Mouse (Mus musculus): ENCODE data around the gene Paqr9.
"Not testable (repeated sequence)": the region's sequence is repeated elsewhere in the genome, so short reads cannot be mapped to it uniquely, and the experiment has no call there.

Gene Paqr9

DNA sequence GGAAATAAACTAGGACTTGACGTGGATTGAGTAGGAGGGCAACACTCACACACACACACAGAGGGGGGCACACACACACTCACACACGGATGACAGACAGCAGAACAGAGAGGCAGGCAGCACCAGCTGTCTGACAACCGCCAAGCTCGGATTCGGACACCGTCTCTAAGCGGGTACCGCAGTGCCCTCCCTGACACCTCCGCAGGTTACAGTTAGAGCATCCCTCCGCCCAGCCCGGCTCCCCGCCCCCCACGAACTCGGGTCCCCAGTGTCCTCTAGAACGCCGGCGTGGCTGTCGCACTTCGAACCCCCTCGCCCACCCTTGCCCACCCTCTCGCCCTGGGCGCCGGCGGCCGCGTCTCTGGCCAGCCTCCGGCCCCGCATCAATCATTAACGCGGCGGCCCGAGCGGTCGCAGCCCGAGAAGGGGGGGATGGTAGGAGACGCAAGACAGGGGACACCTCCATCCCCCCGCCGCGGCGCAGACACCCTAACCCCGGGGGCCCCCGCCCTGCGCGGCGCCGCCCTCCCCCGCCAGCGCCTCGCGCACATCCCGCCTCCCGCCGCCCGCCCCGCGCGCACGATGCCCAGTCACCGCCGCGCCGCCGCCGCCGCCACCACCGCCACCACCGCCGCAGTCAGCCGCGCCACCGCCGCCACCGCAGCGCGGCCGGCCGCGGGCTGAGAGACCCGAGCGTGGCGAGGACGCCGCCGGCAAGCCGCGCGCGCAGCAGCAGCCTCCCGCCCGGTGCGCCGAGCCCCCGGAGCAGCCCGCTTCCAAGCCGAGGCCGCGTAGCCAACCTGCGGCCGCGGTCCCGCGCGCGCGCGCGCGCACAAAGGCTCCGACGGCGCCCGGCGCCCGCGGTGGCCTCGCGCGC is at the start of gene Paqr9:
Gene Paqr9, plus strand, starts transcription at position 599 of the 877 bp plus-strand sequence.
- DNase-seq: peak; percentile 41

DNA sequence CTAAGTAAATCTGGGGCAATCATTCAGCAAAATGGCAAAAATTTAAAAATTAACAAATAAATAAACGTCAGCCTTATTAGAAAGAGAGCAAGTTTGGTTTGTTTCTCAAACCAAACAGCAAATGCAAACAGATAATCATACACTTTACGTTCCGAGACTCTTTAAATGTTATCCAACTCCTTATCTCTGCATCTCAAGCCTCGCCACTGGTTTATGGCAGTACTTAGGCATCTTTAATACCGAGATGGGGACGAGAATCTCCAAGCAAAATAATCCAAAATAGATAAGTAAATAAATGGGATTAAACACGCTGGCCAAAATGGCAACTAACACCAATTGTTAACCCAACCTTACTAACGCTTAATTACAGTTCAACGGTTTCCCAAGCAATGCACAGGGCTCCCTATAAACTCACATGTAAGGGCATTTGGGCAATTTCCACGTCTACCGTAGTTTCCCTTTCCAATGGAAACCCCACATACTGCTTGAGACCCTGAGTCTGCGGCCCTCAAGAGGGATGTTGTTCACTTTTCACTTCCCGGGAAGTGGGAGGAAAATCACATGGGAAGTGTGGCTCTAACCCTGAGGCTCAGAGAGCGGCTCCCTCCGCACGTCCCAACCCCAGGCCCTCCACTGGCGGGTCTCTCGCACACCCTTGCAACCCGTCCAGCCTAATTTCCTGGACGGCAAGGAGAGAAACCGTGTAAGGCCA is 48.6 kb upstream of the Paqr9 start:
- no peak for DNase-seq

DNA sequence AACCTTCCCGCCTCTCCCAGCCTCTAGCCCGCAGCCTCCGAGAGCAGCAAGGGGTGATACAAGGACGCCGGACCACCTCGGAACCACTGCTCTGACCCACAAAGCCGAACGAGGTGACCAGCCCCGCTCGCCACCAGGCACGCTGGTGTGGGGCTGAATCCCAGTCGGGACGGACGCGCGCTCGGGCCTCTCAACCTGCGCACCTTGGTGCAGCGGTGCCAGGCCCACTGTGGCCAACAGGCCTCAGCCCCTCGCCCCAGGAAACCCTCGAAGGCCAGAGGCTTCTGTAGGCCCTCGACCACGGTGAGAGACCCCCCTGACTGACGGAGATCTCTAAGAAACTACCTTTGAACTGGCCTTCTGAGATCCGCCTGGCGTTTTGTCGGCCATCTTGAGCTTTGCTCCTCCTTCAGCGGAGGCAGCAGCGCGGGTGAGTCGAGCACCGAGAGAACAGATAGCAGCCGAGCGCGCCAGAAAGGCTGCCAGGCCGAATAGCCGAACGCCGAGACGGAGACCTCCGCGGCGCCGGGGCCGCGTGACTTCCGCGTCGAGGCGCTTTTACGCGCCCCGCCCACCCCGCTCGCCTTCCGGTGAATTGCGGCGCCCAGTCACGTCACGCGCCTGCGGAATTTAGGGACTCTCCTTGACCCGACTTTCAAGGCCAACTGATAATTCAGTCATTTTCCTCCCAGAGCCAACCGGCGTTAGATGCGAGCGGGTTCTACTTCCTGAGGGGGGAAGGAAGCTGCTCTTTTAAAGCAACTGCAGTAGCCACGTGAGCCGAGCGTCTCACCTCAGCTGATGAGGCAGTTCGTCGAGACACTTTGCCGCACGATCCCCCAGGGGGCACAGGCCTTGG is 47.8 kb upstream of the Paqr9 start, which contains the start of gene U2surp:
Gene U2surp, minus strand, starts transcription at position 525 of the 859 bp plus-strand sequence.
- peak; percentile 97 for DNase-seq

DNA sequence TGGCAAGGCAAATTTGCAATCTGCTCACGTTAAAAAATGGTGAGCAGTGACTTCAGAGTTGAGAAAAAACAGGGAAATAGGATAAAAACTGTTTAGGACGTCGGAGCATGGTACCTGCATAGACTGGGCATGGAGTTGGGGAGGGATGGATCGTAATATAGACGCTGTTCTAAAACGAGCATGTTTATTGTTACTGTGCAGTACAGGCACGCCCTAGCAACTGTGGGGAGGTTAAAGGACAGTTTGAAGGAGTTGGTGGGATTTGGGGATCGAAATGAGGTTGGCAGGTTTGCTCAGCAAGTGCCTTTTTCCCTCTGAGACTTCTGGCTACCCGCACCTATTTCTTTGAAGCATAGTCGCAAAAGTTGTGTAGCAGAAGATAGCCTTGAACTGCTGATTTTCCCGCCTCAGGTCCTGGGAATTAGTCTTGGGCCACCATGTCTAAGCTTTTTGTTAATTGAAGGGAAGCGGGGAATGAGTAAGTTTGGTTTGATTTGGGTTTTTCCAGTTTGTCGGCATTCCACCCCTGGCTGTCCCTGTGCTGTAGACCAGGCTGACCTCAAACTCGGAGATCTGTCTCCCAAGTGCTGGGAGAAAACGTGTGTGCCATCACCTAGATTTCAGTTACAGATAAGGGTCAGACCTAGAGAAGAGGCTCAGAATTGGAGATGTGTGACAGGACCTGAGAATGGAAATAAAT is 47.0 kb upstream of the Paqr9 start:
- no peak for DNase-seq

DNA sequence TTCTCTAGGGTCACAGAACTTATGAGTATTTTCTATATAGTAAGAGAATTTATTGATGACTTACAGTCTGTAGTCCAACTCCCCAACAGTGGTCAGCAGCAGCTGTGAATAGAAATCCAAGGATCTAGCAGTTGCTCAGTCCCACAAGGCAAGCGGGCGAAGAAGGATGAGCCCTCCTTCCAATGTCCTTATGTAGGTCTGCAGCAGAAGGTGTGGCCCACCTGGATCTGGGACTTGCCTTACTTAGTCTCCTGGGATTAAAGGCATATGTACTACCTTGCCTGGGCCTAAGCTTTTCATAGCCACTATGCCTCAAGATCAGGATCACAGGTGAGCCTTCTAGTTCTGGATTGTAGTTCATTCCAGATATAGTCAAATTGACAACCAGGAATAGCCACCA is 45.7 kb upstream of the Paqr9 start:
- no peak for DNase-seq

DNA sequence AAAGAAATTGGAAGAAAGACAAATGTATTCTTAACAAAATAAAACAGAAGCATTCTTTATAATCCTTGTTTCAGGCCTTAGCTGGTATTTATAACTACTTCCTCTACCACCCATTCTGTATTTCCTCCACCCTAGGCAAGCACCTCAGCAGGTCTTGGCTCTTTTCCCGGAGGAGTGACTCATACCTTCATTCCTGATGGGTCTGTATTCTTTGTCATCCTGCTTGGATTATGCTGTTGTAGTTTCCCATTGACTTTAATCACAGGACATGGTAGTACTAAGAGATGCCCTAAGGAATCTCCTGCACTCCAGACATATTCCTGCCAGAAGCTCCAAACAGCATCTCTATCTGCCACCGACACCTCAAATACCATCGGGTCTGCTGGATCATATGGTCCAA is 45.1 kb upstream of the Paqr9 start:
- DNase-seq: not testable (repeated sequence)

DNA sequence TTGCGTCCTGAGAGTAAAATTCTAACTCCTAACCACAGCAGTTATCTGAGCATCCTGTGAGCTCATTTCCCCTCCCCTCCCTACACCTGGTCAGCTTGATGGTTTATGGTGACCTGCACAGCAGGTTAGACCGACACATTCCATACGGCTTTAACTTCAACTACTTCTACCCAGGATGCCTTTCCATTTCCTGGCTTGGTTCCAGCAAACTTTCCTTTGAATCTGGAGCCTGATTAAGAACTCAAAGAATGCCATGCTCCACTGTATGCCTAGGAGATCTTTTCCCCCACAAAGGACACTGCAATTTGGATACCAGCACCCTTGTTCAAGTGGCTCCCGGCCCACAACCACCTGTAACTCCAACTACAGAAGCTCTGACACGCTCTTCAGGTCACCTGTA is 38.9 kb upstream of the Paqr9 start:
- DNase-seq: no peak

DNA sequence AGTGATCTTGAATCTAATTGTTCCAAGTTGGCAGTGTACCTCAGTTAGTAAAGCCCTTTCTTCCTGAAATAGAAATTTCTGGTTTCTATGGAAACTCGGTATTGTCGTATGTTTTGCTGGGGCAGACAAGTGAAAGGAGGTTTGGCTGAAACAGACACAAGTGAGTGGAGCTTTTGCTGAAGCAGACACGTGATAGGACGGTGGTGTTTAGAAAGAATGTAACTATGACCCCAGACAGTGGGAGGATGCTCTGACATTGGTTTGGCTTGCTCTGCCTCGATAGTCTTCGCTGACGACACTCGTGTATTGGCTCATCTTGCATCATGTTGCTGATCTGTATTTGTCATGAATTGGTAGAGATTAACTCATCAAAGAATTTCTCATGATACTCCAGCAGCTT is 38.4 kb upstream of the Paqr9 start:
- no peak for DNase-seq

DNA sequence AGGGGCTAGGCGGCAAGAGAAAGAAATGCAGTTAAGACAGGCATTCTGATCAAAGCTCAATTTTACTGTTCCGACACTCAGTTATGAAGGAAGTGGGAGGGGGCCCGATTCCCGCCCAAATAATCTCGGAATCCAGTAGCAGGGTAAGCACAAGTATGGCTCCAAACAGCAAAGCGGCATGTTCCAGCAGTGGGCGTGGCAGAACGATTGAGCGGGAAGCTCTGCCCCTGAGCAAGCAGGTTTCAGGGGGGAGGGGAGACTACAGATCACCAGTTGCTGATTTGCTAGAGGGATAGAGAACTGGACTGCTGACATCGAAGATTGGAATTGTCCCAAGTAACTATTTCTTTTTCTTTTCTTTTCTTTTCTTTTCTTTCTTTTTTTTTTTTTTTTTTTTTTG is 37.9 kb upstream of the Paqr9 start:
- no peak for DNase-seq

DNA sequence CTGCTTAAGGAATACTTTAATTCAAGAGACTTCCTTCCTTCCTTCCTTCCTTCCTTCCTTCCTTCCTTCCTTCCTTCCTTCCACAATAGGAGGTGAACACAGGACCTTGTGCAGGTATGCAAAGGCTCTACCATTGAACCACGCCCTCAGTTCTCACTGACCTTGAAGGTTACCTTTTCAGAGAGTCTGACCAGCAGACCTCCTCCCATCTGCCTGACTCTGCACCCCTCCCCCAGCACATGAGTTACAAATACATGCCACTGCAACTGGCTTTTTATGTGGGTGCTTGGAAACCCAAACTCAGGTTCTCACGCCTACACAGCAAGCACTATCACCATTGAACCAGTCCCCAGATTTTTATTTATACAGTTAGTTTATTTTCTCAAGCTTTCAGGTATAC is 36.9 kb upstream of the Paqr9 start:
- DNase-seq: no peak

DNA sequence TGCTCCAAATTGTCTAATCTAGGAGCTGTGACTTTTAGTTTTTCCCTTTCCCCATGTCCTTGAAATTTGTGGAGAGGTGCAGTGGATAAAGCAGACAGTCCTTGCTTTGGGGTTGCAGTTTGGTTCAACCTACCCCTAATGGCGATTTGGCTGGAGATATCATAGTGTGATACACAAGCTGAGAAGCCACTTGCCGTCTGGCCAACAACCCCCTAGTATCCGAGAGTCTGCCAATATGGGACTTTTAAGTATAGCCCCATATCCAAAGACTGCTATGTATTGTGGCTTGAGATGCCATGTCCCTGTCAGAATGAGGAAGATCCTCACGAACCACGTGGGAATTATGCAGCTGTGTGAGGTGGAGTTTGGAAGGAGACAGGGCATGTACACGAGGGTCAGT is 34.1 kb upstream of the Paqr9 start:
- no peak for DNase-seq

DNA sequence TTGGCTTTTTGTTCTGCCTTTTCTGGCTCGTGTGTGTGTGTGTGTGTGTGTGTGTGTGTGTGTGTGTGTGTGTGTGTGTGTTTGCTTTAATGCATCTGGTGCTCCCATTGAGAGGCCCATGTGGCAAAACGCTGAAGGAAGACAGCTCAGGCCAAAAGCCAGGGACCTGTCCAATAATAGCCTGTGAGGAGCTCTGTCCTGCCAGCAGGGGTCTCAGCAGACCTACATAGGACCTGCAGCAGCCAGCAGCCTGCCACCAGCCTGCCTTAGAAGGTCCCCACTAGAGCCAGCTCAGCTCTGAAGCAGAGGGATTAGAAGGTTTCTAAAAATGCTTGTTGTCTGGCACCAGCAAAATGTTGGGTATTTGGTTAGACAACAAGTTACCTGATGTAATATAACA is 33.5 kb upstream of the Paqr9 start:
- DNase-seq: no peak

DNA sequence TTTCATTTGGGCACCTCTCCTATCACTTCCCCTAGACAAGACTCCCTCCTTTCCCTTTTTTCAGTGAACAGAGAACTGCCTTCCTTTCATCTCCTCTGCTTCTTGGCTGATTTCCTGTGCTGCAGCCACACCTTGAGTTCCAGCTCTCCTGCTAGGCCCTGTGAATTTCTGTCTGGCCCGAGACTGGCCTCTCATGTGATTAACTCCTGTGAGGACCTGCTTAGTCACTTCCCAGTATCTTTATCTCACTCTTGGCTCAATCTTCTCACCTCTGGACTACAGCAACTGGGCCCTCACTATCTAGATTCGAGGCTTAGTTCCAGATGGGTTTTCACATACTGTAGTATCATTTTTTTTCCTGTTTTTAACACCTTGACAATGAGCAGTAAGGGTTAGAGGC is 31.8 kb upstream of the Paqr9 start:
- no peak for DNase-seq

DNA sequence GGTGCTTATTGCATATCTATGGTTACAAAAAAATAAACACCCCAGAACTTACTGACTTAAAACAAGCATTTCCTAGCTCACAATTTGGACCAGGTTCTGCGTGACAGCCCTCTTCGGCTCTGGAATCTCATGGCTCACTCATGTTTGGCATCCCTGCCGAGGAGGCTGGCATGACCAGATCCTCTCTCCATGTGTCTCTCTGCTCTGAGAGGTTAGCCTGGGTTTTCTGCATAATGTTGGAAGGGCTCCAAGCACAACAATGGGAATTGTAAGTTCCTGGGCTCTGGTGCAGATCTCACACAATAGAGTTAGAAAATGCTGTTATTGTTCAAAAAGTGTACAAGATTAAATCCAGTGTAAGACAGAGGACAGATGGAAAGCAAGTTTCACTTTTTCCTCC is 28.3 kb upstream of the Paqr9 start:
- DNase-seq: peak; percentile 74

DNA sequence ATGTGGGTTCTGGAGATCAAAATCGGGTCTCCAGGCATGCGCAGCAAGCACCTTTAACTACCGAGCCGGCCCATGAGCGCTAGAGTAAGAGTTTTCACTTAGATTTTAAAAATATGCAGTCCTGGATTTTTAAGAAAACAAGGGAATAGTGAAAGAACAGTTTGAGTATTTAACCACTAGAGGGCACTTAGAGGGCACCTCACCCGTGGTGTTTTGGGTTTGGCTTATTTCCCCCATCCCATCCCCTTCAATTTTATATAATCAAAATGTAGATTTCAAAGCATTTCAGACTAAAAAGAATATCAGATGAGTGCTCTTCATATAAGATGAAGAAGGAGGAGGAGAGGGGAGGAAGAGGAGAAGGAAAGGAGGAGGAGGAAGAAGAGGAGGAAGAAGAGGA is 25.6 kb upstream of the Paqr9 start:
- DNase-seq: no peak

DNA sequence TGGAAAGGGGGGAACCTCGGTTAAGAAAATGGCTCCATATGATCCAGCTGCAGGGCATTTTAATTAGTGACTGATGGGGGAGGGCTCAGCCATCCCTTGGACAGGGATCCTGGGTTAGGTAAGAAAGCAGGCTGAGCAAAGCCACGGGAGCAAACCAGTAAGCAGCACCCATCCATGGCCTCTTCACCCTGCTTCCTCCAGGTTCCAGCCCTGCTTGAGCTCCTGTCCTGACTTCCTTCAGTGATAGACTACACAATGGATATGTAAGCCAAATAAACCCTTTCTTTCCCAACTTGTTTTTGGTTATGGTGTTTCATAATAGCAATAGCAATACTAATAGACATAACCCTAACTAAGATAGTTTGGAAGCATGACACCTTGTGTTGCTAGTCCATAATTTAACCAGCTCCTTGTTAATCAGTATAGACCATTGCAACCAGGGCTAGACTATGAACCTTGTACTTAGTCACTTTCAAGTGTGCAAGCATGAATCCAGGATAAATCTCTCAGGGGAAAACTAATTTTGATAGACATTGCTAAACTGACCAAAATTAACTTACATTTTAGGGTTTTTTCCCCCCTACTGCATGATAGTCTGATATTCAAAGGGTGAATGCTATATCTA is 20.2 kb upstream of the Paqr9 start:
- no peak for DNase-seq

DNA sequence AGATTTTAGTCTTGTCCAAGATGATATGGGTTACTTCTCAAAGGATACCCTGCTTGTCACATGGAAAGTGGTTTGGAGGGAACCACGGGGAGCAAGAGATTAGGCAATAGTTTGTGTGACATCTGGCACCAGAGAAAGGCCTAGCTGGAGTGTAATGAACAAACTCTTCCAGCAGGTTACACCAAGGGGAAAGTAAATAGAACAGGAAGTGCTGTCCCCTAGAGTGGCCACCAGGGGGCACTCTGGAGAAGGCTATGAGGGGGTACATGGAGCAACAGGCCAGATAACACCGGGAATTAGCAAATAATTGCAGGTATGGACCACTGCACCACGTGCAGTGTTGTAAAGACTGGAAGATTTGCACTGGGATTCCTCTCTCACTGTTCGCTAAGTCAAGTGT is 19.0 kb upstream of the Paqr9 start:
- no peak for DNase-seq

DNA sequence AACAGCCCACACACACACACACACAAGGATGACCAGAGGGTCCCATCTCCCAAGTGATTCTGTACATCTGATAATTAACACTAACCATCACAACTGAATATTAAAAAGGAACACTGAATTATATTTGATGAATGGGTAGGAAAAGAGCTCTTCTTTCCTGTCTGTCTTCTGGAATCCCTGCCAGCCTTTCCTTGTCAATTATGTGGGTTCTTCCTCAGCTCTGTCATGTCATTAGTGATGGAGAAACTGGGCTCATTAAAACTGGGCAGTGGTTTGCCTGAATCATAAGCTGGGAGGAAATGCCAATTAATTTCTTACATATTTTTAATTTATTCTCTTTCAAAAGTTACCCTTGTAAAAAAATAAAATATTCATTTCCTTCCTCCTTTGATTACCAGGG is 18.2 kb upstream of the Paqr9 start:
- DNase-seq: no peak

DNA sequence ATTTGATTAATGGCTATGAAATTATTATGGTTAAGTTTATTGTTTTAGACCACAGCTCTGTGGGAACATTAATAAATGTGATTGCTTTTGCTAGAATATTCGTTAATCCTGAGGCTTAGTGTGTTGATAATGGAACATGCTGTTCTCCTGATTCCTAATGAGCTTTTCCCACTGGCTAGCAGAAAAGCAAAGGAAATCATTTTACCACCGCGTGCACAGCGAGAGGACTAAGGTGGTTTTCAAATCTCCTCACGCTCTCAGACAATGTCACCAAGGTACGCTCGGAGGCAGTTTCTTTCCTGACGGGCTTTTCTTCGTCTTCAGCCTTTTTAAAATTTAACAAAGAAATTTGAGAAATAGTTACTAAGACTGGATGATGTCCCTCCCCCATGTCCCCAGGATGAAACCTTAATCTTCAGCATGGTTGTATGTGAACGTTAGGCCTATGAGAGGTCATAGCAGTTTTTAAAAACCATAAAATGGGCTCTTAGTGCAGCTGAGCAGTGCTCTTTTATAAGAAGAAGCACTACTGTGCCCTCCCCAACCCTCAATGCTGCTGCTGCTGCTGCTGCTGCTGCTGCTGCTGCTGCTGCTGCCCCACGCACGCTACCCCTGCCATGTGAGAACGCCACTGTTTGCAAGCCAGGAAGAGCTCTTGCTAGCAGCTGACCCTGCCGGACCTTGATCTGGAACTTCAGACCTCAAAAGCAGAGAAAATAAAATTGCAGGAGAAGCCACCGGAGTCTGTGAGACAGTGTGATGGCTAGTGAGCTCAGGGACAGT is 17.6 kb upstream of the Paqr9 start:
- DNase-seq: no peak

DNA sequence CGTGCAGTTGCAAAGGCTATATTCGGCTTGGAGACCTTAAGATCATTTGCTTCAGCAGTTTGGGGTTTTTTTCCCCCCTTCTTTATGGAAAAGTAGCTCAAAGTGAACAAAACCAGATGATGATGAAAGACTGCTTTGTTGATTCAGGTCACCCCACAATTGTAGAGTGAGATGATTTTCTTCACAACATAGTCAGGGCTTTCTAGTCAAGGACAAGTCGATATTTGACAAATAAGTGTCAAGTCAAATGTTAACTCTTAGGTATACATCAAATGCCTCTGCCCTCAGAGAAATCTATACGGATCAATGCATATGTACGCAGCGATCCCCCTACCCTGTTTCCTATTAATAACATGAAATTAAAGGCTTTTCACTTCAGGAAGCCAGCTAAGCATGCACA is 17.0 kb upstream of the Paqr9 start:
- no peak for DNase-seq

DNA sequence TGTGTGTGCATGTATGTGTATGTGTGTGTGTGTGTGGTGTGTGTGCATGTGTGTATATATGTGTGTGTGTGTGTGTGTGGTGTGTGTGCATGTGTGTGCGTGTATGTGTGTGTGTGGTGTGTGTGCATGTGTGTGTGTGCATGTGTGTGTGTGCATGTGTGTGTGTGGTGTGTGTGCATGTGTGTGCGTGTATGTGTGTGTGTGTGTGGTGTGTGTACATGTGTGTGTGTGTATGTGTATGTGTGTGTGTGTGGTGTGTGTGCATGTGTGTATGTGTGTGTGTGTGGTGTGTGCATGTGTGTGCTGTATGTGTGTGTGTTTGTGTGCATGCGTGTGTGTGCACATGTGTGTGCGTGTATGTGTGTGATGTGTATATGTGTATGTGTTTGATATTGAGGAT is 14.9 kb upstream of the Paqr9 start:
- no peak for DNase-seq
